Mouse (Mus musculus) limb, embryonic 11.5 days (tissue): ENCODE measurements at regions not wholly inside any gene's neighbourhood (a gene's known extent, or its start where the extent isn't known, plus 50 kb on each side); places are given as distances from the start of the nearest gene placed in this dataset.

Experiments
- ATAC-seq: fragments of 200-750 bp; cut with Nextera tagmentation; 2 replicates; pipeline ENCODE4 v1.8.0; 2017; ENCODE audit warnings: low read depth; ENCODE audit not compliant: insufficient number of reproducible peaks, low FRiP score, low TSS enrichment
- DNase-seq: peaks from one replicate; pipeline ENCODE4 v3.0.0-alpha.2; 2015; ENCODE audit warnings: low spot score
- H3K27ac ChIP-seq: fragments of 300-500 bp; sonication (generic); replicated peaks from 2 replicates; pipeline ENCODE4 v1.5.1; 2014; ENCODE audit warnings: low read depth, mild to moderate bottlenecking, low read length
- H3K27me3 ChIP-seq: fragments of 300-500 bp; sonication (generic); 2 replicates; pipeline ENCODE4 v1.6.1; 2014; ENCODE audit warnings: mild to moderate bottlenecking, low read length, mixed read lengths; ENCODE audit not compliant: control insufficient read depth, insufficient read depth
- H3K36me3 ChIP-seq: fragments of 300-500 bp; sonication (generic); 2 replicates; pipeline ENCODE4 v1.6.1; 2014; ENCODE audit warnings: mild to moderate bottlenecking, low read length, moderate library complexity, mixed read lengths; ENCODE audit not compliant: control insufficient read depth, insufficient read depth
- H3K4me1 ChIP-seq: fragments of 300-500 bp; sonication (generic); 2 replicates; pipeline ENCODE4 v1.6.1; 2014; ENCODE audit warnings: low read length, mixed read lengths; ENCODE audit not compliant: control insufficient read depth, insufficient read depth
- H3K4me2 ChIP-seq: fragments of 300-500 bp; sonication (generic); 2 replicates; pipeline ENCODE4 v1.6.1; 2014; ENCODE audit warnings: low read depth, mild to moderate bottlenecking, moderate library complexity; ENCODE audit not compliant: severe bottlenecking
- H3K4me3 ChIP-seq: fragments of 300-500 bp; sonication (generic); 2 replicates; pipeline ENCODE4 v1.5.1; 2014; ENCODE audit warnings: low read depth, low read length
- H3K9ac ChIP-seq: fragments of 300-500 bp; sonication (generic); 2 replicates; pipeline ENCODE4 v1.6.1; 2014; ENCODE audit warnings: mild to moderate bottlenecking, low read length
- H3K9me3 ChIP-seq: fragments of 300-500 bp; sonication (generic); 2 replicates; pipeline ENCODE4 v1.6.1; 2016; ENCODE audit warnings: low read length; ENCODE audit not compliant: control insufficient read depth
- WGBS: fragments of 180-500 bp; shearing (Covaris S2); extraction: QIAGEN DNeasy Blood & Tissue Kit; methylation state at CpG from one replicate; pipeline ENCODE4 v1.1.7; 2014; 5-methylcytosine and 5-hydroxymethylcytosine counted together

DNA sequence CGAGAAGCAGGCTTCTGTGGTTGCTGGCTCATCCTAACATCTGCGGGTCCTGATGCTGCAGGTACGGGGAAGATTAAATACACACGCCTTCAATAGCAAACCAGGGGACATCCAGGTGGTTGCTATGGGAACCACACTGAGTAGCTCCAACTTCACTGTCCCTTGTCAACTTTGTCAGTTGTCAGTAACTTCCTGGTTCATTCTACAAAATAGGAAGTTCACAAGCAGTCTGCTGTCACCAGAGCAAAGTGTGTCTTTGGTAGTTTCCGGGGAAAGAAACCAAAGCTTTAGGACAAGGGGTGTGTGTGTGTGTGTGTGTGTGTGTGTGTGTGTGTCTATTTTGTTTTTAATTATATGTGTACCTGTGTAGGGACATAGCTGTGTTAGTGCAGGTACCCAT is 80.5 kb upstream of the Card11 start:
- Histone ChIP-seq H3K9me3 (no peaks in the 10 kb centered on the region; the same call in 1 of the 2 replicates), H3K9ac (no peak overlapping the region), H3K27ac (no peak overlapping the region), H3K27me3 (no peaks in the 10 kb centered on the region), H3K4me1 (no peaks in the 10 kb centered on the region; the same call in 1 of the 2 replicates), H3K4me3 (no peak overlapping the region), H3K4me2 (no peak overlapping the region), H3K36me3 (no peaks in the 10 kb centered on the region)
- no peak for DNase-seq
- WGBS, result 83% methylated on average over 5 of the region's 5 CpGs
- no peak for ATAC-seq

DNA sequence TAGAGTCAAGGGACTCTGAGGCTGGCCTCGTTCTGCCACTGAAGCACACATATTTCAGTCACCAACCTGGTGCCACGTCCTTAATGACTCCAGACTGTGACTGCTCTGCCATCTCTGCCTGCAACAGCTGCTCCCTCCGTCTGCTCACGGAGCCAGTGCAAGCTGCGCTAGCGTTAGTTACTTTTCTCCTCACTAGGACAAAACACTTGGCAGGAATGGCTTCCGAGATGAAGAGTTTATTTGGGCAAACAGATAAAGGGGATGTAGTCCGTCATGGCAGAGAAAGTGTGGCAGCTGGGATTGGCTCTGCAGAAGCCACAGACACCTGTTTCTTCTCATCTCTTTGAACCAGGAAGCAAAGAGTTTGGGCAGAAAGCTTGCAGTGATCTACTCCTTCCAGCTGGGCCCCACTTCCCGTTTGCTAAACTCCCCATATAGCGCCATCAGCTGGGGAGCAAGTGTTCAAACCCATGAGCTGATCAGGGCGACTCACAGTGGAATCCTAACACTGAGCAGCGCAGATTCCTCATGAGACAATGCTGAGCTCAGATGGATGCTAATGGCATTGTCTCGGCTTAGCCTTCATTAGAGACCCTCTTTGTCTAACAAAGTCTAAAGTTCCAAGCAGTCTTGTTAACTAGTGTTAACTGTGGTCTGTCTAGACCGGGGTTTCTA is 83.8 kb upstream of the Card11 start:
- DNase-seq (no peak), ATAC-seq (no peak)
- H3K4me2 ChIP-seq, result no peak overlapping the region
- H3K4me1 ChIP-seq, result no peaks in the 10 kb centered on the region; the same call in 1 of the 2 replicates
- 84% methylated on average over 14 of the region's 14 CpGs for WGBS
- no peak overlapping the region for H3K9ac ChIP-seq
- H3K9me3 ChIP-seq, result no peaks in the 10 kb centered on the region; the same call in 1 of the 2 replicates
- no peaks in the 10 kb centered on the region for H3K27me3 ChIP-seq
- H3K4me3 ChIP-seq, result no peak overlapping the region
- H3K36me3 ChIP-seq, result no peaks in the 10 kb centered on the region
- no peak overlapping the region for H3K27ac ChIP-seq

DNA sequence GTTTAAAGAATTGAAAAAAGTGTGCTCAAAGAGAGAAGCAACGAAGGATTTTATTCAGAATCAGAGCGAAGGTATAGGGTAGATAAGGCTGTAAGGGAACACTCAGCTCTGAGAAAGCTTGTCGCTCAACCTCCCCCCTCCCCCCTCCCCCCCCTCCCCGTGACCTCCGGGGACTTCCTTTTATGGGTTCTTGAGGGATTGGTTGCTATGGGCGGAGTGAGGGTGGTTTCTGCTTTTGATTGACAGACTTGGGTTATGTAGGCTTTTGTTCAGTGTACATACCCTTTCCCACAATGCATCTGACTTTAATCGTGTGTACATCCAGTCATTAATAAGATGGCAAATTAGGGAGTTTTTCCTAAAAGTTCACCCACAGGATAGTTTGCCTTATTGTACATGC is 84.4 kb upstream of the Card11 start:
- Histone ChIP-seq H3K4me2 (no peak overlapping the region), H3K27me3 (no peaks in the 10 kb centered on the region), H3K4me3 (no peak overlapping the region), H3K9ac (no peak overlapping the region), H3K4me1 (no peaks in the 10 kb centered on the region; the same call in 1 of the 2 replicates), H3K27ac (no peak overlapping the region), H3K36me3 (no peaks in the 10 kb centered on the region), H3K9me3 (no peaks in the 10 kb centered on the region; the same call in 1 of the 2 replicates)
- 56% methylated on average over 7 of the region's 7 CpGs for WGBS
- ATAC-seq, result no peak
- DNase-seq, result no peak

DNA sequence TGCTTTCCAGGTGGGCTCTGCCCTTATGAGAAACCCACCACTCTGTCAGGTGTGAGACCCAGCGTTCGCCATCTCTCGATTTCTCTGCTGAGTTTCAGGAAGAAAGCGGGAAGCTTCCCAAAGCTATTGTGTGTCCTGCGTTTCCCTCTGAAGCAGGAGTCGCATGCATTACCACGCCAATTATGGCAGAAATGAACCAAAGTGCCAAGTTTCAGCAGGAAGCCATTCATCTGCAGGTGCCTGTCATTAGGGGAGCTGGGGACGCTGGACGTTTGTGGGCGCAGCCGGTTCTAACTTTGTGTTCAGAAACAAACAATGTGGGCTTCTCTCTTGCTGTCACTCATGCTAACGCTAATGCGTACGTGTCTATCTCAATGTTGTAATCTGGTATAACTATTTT is 91.3 kb upstream of the Card11 start:
- ATAC-seq (no peak), DNase-seq (no peak)
- Histone ChIP-seq H3K27me3 (no peaks in the 10 kb centered on the region), H3K36me3 (no peaks in the 10 kb centered on the region), H3K9ac (no peak overlapping the region), H3K4me2 (no peak overlapping the region), H3K4me3 (no peak overlapping the region), H3K27ac (no peak overlapping the region), H3K4me1 (no peaks in the 10 kb centered on the region), H3K9me3 (no peaks in the 10 kb centered on the region)
- WGBS, result 72% methylated on average over 14 of the region's 14 CpGs

DNA sequence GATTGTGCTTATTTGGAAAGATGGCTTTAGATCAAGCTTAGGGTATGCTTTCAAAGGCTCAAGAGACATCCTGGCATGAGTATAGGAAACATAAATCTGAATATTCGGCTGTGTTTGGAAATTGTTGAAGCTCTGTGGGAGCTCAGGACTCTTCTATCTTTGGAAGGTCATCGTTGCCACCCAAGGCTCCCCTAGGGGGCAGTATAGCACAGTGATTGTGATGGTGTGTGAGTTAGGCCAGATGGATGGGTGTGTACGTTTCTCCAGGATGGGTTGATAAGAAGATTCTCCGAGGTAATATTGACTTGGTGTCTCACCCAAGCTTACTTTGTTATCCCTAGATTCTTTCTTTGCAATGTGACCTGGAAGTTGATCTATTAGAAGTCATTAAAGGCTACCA is 93.3 kb upstream of the Card11 start:
- H3K9ac ChIP-seq, result no peak overlapping the region
- no peaks in the 10 kb centered on the region for H3K36me3 ChIP-seq
- H3K9me3 ChIP-seq, result no peaks in the 10 kb centered on the region
- H3K27ac ChIP-seq, result no peak overlapping the region
- H3K4me2 ChIP-seq, result no peak overlapping the region
- peak; percentile 57 for DNase-seq
- H3K4me3 ChIP-seq, result no peak overlapping the region
- H3K27me3 ChIP-seq, result no peaks in the 10 kb centered on the region
- no peak for ATAC-seq
- 59% methylated on average over 4 of the region's 4 CpGs for WGBS
- no peaks in the 10 kb centered on the region for H3K4me1 ChIP-seq

DNA sequence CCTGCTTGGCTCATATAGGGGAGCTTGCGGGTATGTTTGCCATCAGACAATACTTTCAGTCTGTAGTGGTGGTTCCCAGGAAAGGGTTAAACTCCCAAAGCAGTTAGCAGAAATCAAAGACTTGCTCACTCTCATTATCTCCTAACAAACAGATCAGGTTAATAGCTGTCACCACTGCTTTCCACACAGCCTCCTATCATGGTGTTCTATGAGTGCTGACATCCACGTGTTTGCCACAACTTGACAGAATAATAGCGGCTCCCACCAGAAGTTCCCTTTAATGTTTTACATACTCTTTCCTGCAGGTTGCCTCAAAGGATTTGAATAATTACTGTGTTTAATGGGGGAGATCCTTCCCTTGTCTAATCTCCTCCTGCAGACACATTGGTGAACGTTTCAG is 97.5 kb upstream of the Card11 start:
- no peak overlapping the region for H3K9ac ChIP-seq
- no peaks in the 10 kb centered on the region for H3K27me3 ChIP-seq
- no peaks in the 10 kb centered on the region for H3K9me3 ChIP-seq
- H3K27ac ChIP-seq, result no peak overlapping the region
- no peaks in the 10 kb centered on the region for H3K36me3 ChIP-seq
- ATAC-seq (no peak), DNase-seq (no peak)
- whole genome bisulfite sequencing, result 25% methylated on average over 4 of the region's 4 CpGs
- no peak overlapping the region for H3K4me2 ChIP-seq
- H3K4me3 ChIP-seq, result no peak overlapping the region
- H3K4me1 ChIP-seq, result no peaks in the 10 kb centered on the region

DNA sequence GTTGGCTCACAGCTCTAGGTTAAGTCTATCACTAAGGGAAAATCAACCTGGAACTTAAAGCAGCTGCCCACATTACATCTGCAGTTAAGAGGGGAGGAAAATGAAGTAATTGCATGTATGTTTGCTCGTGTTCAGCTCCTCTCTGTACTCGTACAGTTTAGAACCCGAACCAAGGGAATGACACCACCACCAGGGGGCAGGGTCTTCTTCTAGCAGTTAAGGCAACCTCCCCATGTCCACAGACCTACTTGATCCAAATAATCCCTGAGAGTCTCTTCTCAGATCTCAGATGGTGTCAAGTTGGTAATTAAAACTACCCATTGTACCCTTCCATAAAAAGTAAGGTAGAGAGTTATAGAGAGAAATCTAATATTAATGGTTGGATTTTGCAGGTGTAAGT is 111.3 kb upstream of the Card11 start:
- H3K9ac ChIP-seq, result no peak overlapping the region
- no peaks in the 10 kb centered on the region for H3K9me3 ChIP-seq
- no peaks in the 10 kb centered on the region for H3K36me3 ChIP-seq
- no peaks in the 10 kb centered on the region for H3K27me3 ChIP-seq
- no peak overlapping the region for H3K27ac ChIP-seq
- H3K4me2 ChIP-seq, result no peak overlapping the region
- no peak overlapping the region for H3K4me3 ChIP-seq
- DNase-seq (no peak), ATAC-seq (no peak)
- 87% methylated on average over 3 of the region's 3 CpGs for whole genome bisulfite sequencing
- H3K4me1 ChIP-seq, result 0 out of 2 replicates have a peak, but pooled peaks cover 4% of the 10 kb centered on the region

DNA sequence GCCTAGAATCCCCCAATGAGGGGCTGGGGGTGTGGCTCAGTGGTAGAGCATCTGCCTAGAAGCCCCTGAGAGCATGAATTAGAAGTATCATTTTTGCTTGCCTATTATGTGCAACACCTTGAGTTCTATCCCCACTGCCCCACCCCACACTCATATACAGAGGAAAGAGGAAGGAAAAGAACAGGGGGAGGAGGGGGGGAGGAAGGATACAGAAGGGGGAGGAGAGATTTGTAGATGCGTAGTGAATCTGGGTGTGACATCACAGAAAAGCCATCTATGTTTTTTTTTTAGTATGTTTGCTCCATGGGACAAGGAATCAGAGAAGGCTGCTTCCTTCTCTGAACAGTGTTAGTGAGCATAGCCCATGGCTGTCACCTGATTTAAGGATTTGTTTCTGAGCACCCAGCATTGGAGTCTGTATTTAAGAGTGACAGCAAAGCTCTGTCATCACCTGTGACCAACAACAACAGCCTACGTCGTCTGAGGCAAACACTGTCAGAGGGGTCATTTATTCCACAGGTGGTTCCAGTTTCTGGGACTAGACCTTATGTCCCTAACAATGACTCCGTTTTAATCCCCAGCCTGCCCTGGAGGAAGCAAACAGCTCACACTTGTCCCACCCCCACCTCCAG is 115.0 kb upstream of the Card11 start:
- DNase-seq, result no peak
- H3K9me3 ChIP-seq, result no peaks in the 10 kb centered on the region
- no peaks in the 10 kb centered on the region for H3K4me1 ChIP-seq
- WGBS, result 38% methylated on average over 4 of the region's 4 CpGs
- H3K4me2 ChIP-seq, result no peak overlapping the region
- H3K36me3 ChIP-seq, result no peaks in the 10 kb centered on the region
- no peak overlapping the region for H3K4me3 ChIP-seq
- ATAC-seq, result no peak
- H3K27ac ChIP-seq, result no peak overlapping the region
- no peak overlapping the region for H3K9ac ChIP-seq
- no peaks in the 10 kb centered on the region for H3K27me3 ChIP-seq
